Mouse (Mus musculus) embryonic fibroblast, embryonic 13.5 days (primary cell): ENCODE measurements around the gene Rufy4.

Source experiments
- CTCF ChIP-seq: IDR thresholded peaks from 2 replicates; pipeline ENCODE4 v1.5.1; 2011; ENCODE audit warnings: mild to moderate bottlenecking, control low read depth, low read length, moderate library complexity, borderline replicate concordance; ENCODE audit not compliant: insufficient read depth
- POLR2A ChIP-seq: IDR thresholded peaks from 2 replicates; pipeline ENCODE4 v1.6.1; 2011; ENCODE audit warnings: low read depth, mild to moderate bottlenecking, control low read depth, low read length, moderate library complexity

DNA sequence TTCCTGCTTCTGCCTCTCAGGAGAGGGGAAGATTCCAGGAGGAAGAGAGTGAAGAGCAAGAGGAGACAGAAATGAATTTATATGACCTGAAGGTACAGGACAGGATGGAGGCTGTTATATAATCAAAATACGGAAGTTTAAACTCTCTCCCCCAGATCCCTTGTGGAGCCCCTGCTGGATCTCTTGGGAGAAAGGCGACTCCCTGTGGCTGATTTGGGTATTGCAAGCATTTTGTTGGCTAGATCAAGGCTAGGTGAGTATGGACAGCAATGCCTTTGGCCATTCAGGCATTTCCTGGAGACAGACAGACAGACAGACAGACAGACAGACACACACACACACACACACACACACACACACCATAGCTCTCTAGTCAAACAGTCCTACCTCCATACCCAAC is 48.0 kb upstream of the Rufy4 start:
- TF ChIP-seq POLR2A: no peak
- no peak for TF ChIP-seq CTCF
